Mouse (Mus musculus): ENCODE measurements around the gene Endou. TPM values are rescaled to one million over a fixed set of nuclear protein-coding genes. Genes with fewer than 3 reads are reported as not detected.
"Not testable (repeated sequence)": the region's sequence is repeated elsewhere in the genome, so short reads cannot be mapped to it uniquely, and the experiment has no call there.

Endou gene
- total RNA-seq, 2 experiments from 2014 or later: 1.4 to 1.8 TPM

DNA sequence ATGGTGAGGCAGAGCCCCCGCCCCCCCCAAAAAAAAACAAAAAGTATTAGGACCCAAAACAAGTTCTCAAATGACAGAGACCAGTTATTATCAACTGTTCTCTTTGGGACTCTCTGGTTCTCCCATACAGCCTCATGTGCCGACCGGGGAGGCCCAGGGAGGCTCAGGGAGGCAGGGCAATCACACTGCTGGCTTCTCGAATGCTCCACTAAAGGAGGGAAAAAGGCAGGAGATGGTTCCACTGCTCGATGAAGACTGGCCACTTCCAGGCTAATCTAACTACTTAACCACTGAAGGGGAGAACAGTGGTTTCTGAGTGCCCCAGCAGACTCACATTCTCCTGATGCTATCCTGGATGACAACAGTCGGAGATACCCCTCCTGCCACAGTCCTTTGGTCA lies 18.6 kb downstream of the Endou start:
- DNase-seq (ENCODE audit: low spot score): no peak
- intact Hi-C loops (cut with DNase I): no loop called here

DNA sequence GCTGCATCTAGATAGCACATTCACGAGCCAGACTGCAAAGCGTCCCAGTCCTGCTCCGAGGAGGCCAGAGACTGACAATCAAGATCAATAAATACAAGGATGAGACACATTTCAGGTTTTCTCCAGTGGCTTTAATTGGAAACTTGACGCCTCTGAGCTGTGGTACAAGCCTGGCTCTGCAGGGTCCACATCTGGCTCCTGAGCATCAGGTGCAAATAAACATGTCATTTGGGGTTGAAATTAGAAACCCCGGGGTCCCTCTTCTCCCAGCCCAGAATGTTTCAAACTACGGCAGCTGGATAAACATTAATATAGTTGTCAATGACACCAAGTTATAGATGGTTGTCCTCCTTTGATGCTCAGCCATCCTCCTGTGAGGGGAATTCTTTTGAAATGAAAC lies 20.2 kb downstream of the Endou start:
- intact Hi-C loops (cut with DNase I): no loop called here
- DNase-seq (ENCODE audit: low spot score): no peak

DNA sequence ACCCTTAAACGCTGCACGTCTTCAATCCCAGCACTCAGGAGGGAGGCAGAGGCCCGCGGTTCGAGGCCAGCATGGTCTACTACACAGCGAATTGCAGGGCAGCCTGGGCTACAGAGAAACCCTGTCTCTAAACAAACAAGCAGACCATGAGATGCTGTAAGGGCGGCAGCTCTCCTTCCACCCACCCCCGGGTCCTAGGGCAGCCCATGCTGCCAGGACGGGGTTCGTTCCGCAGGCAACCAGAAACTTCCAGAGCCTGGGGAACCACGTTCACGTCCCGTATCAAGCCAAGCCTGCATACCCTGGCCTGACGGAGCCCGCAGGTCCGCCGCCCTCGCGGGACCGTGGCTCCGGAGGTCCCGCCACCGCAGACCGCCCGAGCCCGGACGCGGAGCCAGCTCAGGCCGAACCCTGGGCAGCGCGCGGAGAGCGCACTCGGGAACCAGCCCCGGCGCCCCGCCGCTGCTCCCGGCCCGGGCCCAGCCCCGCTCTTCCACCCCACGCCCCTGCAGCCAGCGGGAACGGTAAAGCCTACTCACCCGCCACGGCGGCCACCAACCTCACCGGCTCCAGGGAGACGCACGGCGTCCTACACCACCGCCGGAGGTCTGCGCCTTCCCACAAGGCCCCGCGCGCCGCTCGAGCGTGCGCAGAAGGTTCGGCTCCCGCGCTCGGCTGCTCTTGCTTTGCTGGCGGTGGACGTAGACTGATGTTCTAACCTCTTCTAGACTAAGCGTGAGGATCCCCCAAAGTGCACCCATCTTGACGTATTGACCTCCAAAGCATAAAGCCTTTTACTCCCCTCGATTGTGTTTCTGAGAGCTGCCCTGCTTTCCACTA lies 25.7 kb downstream of the Endou start, which contains the start of gene Rpap3:
TSS of gene Rpap3 (minus strand) at position 615 of the 840 bp plus-strand sequence.
- DNase-seq (ENCODE audit: low spot score): peak; percentile 65
- intact Hi-C loops (cut with DNase I): no loop called here

DNA sequence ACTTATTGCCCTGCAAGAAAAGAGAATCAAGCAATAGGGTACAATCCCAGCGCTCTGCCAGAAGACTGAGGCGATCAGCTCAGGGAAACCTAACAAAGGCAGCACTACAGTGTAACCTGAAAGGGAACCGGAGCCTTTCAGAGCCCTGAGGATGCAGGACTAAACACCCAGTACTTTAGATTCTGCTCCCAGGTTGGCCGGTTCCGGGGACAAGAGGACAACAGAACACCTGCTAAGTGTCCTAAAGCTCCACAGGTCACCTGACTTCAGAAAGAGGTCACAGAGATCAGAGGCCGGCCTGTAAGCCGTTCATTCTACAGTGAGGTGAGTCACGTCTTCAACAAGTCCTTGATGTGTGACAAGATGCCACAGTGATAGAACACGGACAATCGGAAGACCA lies 34.5 kb downstream of the Endou start:
- DNase-seq (ENCODE audit: low spot score): no peak
- intact Hi-C loops (cut with DNase I): no loop called here

DNA sequence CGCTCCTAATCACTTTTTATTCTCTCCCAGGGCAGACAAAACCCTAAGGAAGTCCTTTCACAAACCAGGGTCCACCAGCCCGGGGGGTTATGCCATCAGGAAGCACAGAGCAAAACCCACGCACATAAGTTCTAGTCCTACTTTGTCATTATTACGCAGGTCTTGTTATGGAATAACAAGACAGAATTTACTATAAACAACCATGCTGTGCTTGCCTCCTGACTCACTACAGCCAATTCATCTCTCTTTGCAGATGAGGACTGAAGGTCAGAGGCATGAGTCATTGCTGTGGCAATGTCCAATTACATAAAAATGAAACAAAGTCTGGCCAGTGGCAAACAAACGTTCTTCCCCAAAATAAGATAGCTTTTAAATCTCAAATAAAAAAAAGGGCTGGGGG lies 37.7 kb downstream of the Endou start:
- intact Hi-C loops (cut with DNase I): no loop called here
- no peak for DNase-seq (ENCODE audit: low spot score)

DNA sequence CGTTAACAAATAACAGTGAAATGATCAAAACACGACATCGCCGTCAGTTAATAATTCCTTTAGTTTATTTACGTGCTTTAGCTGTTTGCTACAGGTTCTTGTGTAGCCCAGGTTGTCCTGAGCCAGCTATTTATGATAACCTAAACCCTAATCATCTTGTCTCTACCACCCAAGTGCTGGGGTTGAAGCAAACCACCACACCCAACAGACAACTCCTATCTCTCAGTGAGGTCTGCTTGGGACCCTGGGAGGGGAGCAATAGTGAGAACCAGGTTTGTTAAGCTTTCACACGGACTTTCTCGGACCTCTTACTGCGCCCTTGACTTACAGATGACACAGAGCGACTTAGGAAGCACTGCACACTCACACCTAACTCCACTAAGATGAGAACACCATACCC lies 47.0 kb downstream of the Endou start:
- DNase-seq (ENCODE audit: low spot score): no peak
- intact Hi-C loops (cut with DNase I): no loop called here

DNA sequence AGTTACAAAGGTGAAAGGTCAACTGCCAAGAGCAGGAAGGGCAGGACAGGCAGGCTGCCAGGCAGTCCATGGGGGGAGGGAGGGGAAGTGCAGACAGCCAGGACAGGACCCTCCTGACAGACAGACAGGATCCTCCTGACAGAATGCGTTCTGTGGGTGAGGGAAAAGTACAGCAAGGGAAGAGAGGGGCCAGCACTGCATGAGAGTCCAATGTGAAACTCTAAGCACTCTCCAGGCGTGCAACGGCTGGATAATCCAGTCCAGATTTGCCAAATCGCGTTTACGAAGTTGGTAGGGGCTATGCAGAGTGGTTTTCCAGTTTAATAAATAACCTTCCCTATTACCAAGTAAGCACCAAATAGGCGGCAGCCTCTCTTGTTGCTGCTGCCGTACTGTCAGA lies 49.1 kb downstream of the Endou start:
- DNase-seq (ENCODE audit: low spot score): no peak
- intact Hi-C loops (cut with DNase I): no loop called here

DNA sequence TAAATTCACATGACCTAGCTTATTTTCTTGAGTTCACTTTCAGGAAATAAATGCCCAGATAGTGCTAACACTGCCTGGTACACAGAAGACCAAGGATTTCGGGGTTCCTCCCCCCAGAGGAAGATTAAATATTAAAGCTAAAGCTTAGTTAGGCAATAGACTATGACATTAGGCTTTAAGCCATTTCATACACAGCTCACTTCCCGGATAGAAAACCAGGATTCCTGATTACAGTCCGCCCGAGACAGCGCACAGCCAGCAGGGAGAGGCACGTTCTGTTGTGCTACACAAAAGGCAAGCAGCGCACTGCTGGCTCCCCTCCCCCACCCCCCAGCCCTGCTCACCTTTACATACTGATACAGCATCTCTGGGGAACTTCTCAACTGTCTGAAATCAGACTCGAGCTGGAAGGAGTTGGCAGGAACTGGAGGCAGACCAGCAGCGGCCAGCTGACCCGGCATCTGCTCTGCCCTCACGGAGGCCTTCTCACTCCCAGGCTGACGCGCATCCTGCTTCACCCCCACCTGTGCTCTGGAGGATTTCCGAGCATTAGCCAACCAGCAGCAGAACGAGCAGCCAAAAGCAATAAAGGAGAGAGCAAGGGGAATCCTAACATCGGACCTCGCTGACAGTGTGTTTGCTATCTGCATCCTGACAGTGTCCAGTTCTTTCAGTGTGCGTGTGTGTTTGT lies 51.0 kb downstream of the Endou start:
- no peak for DNase-seq (ENCODE audit: low spot score)
- intact Hi-C loops (cut with DNase I): no loop called here

DNA sequence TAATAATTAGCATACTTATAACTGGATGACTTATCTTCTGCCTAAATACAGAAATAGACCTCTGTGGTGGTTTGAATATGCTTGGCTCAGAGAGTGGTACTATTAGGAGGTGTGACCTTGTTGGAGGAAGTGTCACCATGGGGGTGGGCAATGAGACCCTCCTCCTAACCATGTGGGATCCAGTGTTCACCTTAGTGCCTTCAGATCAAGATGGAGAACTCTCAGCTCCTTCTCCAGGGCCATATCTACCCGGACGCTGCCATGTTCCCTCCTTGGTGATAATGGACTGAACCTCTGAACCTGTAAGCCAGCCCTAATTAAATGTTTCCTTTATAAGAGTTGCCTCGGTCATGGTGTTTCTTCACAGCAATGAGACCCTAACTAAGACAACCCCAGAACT lies 53.8 kb downstream of the Endou start:
- DNase-seq (ENCODE audit: low spot score): no peak
- intact Hi-C loops (cut with DNase I): no loop called here

DNA sequence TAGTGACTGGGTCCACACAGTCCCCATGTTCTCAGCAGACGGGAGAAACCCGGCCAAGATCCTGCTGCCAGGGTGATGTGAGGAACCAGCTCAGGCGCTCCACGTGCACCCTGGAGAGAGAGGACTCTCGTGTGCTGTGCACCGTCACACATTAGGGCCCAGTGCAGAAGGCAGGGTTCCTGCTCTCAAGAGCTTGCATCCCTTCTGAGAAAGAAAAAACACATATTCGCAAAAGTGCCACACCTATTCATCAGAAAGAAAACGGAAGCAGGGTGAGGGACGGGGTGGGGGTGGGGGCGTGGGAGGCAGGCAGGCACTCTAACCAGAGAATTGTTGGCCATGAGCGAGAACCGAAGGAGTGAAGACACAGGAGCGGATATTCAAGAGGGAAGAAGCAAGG lies 55.2 kb downstream of the Endou start:
- intact Hi-C loops (cut with DNase I): no loop called here
- no peak for DNase-seq (ENCODE audit: low spot score)

DNA sequence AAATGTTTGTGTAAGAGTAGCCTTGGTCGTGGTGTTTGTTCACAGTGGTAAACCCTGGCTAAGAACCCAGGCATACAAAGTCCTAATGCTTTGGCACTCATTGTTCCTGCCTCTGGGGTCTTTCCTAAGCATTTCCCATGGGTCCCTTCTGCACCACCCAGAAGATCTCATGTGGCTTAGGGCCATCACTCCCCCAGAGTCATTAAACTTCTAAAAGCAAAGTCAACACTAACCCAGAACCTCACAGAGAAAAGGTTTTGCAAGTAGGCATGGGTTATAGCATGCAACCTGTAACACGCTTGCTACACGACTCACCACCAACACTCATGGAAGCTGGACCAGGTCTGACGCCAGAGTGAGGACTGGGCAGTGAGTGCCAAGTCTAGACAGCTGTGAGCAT lies 56.7 kb downstream of the Endou start:
- DNase-seq (ENCODE audit: low spot score): no peak
- intact Hi-C loops (cut with DNase I): no loop called here

DNA sequence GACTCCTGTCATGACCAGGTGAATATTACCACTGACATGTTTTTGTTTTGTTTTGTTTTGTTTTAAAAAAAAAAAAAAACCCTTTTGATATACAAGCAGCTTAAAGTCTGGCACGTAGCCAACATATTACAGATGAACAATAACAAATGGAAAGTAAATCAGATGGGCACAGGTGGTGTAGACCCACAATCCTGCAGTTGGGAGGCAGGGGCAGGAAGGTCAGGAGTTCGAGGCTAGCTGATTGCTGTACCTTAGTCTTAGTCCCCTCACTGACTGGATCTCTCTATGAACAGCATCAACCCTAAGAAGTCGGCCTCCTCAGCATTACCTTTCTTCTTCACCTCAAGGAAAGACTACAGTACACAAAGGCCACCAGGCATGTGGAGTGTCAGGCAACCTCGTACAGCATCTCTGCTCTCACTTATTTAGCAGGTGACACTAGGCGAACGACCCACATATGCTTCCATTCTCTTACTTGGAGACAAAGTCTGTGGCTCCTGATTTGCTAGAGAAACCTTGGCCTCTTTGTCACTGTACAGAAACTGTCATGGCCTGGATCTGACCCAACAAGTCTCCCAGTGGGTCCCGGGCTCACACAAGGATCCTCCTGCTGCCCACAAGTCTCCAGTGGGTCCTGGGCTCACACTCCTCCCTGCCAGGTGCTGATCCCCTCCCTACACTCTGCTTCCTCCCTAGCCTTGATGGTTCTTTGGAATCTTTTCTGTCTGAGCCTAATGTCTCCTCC lies 57.7 kb downstream of the Endou start:
- intact Hi-C loops (cut with DNase I): no loop called here
- no peak for DNase-seq (ENCODE audit: low spot score)

DNA sequence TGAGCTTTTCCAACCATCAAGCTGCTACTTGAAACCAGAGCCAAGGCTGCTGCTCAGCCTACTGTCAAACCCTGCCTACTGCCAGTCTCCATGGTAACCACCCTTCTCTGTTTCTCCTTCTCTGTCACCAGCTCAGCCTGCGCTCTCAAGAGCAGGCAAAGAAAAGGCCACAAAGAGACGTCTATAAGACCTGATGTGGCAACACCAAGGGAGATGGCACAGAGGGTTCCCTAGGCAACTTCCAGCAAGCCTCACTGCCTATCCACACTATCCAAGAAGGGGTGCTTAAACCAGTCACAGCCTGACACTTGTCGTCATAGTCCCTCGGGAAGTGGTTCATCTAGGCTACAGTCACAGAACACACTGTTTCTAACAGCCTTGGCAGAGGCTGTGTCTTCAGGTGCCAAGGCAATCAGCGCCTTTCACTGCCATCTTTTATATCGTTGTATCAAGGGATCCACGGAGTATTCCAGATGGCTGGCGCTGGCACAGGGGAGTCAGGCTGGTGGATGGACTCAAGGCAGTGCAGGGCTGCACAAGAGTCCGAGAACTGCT lies 58.9 kb downstream of the Endou start:
- DNase-seq (ENCODE audit: low spot score): no peak
- intact Hi-C loops (cut with DNase I): no loop called here

DNA sequence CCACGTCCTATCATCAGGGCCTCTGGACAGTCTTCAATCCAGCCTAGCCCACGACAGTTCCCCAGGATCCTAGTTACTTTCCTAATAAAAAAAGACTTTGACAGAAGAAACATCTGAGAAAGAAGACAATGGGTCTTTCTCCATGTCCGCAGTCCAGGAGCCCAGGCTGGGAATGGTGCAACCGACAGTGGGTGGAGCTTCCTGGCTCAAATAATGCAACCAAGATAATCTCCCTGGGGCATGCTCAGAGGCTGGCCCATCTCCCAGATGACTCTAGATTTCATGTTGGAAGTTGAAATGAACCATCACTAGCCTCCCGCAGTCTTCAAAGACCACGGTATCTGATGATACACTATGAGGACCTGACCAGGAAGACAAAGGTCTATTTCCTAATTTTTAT lies 60.6 kb downstream of the Endou start:
- DNase-seq (ENCODE audit: low spot score): no peak
- intact Hi-C loops (cut with DNase I): no loop called here

DNA sequence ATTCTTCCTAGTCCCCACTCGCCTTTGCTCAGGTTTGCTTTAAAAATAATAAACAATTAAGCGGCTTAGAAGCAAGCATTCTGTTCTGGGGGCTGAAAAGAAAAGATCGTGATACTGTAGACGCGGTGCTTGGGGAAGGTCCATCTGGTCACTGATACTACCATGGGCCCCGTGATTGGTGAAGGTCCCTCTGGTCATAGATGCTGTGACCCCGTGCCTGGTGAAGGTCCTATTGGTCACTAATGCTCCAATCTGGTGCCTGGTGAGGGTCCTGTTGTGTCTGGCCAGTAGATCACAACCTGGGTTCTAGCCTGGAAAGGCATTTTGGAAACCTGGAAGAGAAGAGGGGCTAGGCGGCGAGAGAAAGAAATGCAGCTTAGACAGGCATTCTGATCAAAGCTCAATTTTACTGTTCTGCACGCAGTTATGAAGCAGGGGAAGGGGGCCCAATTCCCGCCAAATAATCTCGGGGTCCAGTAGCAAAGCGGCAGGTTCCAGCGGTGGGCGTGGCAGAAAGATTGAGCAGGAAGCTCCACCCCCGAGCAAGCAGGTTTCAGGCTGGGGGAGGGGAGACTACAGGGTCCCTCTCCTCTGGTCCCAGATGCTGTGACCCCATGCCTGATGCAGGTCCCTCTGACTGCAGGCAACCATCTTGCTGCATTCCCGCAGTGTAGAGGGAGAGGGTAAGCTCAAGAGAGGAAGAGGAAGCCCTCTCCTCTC lies 62.8 kb downstream of the Endou start:
- intact Hi-C loops (cut with DNase I): loop anchor here (5.0 kb wide), 3 partner anchors 114 to 284 kb away; no protein-coding TSS in a partner anchor
- DNase-seq (ENCODE audit: low spot score): not testable (repeated sequence)

DNA sequence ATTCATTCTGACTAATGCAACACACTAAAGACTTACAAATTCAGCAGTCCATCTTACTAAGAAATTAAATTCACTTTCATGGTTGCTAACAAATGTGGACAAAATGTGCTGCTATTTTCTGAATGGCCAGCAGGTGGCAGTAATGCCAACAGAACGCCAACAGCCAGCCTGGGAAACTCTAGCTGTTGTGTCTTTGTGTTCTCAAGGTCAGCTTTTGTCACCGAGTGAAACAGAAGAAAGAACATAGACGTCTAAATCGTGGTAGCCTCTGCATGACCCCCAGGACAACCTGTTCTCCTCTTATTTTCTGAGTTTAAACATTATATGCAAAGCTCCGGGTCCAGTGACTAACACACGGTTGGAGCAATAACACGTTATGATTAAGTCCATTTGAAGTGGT lies 63.7 kb downstream of the Endou start:
- no peak for DNase-seq (ENCODE audit: low spot score)
- intact Hi-C loops (cut with DNase I): loop anchor here (5.0 kb wide), 3 partner anchors 115 to 285 kb away; no protein-coding TSS in a partner anchor

DNA sequence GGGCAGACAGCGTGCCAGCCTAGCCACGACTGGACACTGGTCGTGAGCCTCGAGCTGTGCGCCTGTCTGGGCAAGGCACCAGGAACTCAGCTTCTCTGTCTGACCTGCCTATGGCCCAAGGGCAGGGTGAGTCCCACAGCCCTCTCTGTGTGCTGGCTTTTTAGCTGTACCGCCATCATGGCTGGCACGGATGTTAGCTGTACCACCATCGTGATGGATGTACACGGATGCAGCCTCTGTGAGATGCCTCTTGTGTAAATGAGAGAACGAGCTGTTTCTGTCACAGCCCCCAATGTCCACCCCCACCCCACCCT lies 64.7 kb downstream of the Endou start:
- intact Hi-C loops (cut with DNase I): loop anchor here (5.0 kb wide), 3 partner anchors 116 to 286 kb away; no protein-coding TSS in a partner anchor
- DNase-seq (ENCODE audit: low spot score): no peak

DNA sequence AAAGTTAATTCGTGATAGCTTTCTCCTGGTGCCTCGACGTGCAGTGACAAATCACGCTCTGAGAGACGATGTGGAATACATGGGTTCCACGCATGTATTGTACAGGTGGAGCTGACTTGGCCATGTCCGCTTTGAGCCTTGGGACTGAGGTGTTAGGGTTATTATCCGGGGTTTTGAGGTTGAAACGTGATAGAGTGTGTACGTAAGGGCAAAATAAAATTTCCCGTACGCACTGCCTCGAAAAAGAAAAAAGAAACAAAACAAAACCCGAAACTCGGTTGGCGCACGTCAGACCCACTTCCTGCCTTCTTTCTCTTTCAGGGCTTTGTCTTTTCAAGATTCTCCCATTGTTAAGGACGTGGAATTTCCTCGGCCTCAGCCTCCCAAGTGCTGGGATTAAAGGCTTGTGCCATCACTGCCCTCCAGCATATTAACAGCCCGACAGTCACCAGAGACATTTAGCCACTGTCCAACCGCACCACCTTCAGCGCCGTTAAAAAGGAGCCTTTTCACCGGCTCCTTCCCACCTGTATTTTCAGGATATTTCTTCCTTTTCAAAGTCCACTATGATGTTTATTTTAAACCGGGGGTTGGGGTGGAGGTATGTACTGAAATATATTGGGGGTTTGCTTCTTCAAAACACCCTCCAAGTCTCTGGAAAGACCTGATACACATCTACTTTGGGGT lies 65.2 kb downstream of the Endou start:
- intact Hi-C loops (cut with DNase I): loop anchor here (5.0 kb wide), 3 partner anchors 116 to 286 kb away; no protein-coding TSS in a partner anchor
- no peak for DNase-seq (ENCODE audit: low spot score)
